Mouse (Mus musculus): ENCODE results near the gene Aph1a.

- TF ChIP-seq POLR2A (IDR thresholded peaks at IDR 0.05; ENCODE audit: control insufficient read depth, low read depth, low read length) (no peak), CTCF (IDR thresholded peaks at IDR 0.05; ENCODE audit: control insufficient read depth, insufficient read depth, insufficient replicate concordance, low read depth, low read length) (peak; percentile 21; the same call in 1 of the 2 replicates)
Observed at GRCm38 (mm10) chr3:95905940-95906492, 12.2 kb downstream of the Aph1a start.

All from testis, adult 2 months (tissue).